Mouse (Mus musculus) 416B (cell line): ENCODE measurements around the gene Lrrc42.

Source experiments
- DNase-seq: peaks from one replicate; pipeline ENCODE4 v3.0.0; 2011; ENCODE audit warnings: low read depth

Lrrc42 gene

GRCm38 (mm10) chr4:107198072-107198471 lies 55.3 kb downstream of the Lrrc42 start:
- peak; percentile 29 for DNase-seq

GRCm38 (mm10) chr4:107196454-107196853 lies 56.9 kb downstream of the Lrrc42 start:
- DNase-seq: no peak

- DNase-seq: no peak
Measured at GRCm38 (mm10) chr4:107193841-107194240, 59.5 kb downstream of the Lrrc42 start.

DNA sequence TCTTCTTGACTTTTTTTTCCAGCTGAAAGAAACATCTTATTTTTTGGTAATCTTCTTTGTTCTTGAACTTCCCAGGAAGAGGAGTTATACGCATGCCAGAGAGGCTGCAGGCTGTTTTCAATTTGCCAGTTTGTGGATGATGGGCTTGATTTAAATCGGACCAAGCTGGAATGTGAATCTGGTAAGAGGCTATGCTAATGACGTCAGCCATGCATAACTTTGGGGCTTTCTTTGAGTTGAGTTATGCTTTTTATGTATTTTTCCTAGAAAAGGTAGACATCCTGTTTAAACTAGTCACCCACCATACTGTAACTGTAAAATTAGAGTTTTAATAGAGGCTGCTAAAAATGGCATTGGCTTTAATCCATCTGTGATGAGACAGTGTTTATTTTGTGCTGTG lies 67.6 kb downstream of the Lrrc42 start:
- DNase-seq: no peak
